In genomic region chr10:94371293-94371692, GRCm38 (mm10) we compare ENCODE assay signal across 16 mouse cellular contexts. TPM values are rescaled to one million over a fixed set of nuclear protein-coding genes. Genes with fewer than 3 reads are reported as not detected.
DNase-seq lines count a peak whose midpoint lies in the region; ATAC-seq and TF ChIP-seq lines count a peak whose summit lies in the region.
"Had no signal": no experiment of that assay in that cellular context is flagged by ENCODE, and none has a peak within 500 bp of the region (broad histone marks: within the 10 kb centered on the region; RNA-seq: fewer than 3 reads in every experiment).

No protein-coding gene starts in this region.

- H3K4me1 ChIP-seq in forebrain, postnatal 0 days (ENCODE audit: insufficient read depth): no peaks in the 10 kb centered on the region
- H3K4me1 ChIP-seq in forebrain, embryonic 11.5 days (replicated peaks; ENCODE audit: control insufficient read depth, insufficient read depth, low read length): no peaks in the 10 kb centered on the region
- peaks cover 0 to 3% of the 10 kb centered on the region in 2 experiments; a peak in 1 of 4 replicates for H3K4me1 ChIP-seq in liver, embryonic 14.5 days (replicated peaks; ENCODE audit: control insufficient read depth in 2 of 2, insufficient read depth in 2 of 2, low read length in 1 of 2)
- H3K4me1 ChIP-seq: embryonic facial prominence, embryonic 10.5 days; heart, embryonic 13.5 days; limb, embryonic 15.5 days had no signal

- no peaks in the 10 kb centered on the region for H3K27me3 ChIP-seq in forebrain, postnatal 0 days (ENCODE audit: insufficient read depth, low read length)
- H3K27me3 ChIP-seq in forebrain, embryonic 11.5 days (ENCODE audit: control insufficient read depth, insufficient read depth, low read length): no peaks in the 10 kb centered on the region
- no peaks in the 10 kb centered on the region for H3K27me3 ChIP-seq in liver, embryonic 14.5 days (ENCODE audit: control insufficient read depth, insufficient read depth, low read length)
- H3K27me3 ChIP-seq: heart, embryonic 13.5 days; limb, embryonic 15.5 days; neural tube, embryonic 12.5 days had no signal

- TF ChIP-seq CTCF in forebrain, postnatal 0 days (IDR thresholded peaks at IDR 0.05; ENCODE audit: low read depth): no peak
- no peak for TF ChIP-seq CTCF in liver, embryonic 14.5 days (IDR thresholded peaks at IDR 0.05; ENCODE audit: low read depth)

- H3K4me2 ChIP-seq in forebrain, postnatal 0 days (ENCODE audit: low read depth): no peak overlapping the region
- H3K4me2 ChIP-seq in forebrain, embryonic 11.5 days (ENCODE audit: low read depth, low read length, severe bottlenecking): no peak overlapping the region
- no peak overlapping the region for H3K4me2 ChIP-seq in liver, embryonic 14.5 days (ENCODE audit: low read depth)
- H3K4me2 ChIP-seq: heart, embryonic 13.5 days; limb, embryonic 15.5 days; neural tube, embryonic 12.5 days had no signal

- TF ChIP-seq EP300 in liver, embryonic 14.5 days (IDR thresholded peaks at IDR 0.05; ENCODE audit: low read depth): peak; percentile 66

- H3K9me3 ChIP-seq in forebrain, postnatal 0 days (ENCODE audit: low read length): no peaks in the 10 kb centered on the region
- H3K9me3 ChIP-seq in forebrain, embryonic 11.5 days (ENCODE audit: control insufficient read depth, low read length): no peaks in the 10 kb centered on the region
- H3K9me3 ChIP-seq in liver, embryonic 14.5 days (ENCODE audit: control insufficient read depth, low read length): no peaks in the 10 kb centered on the region
- H3K9me3 ChIP-seq: heart, embryonic 13.5 days; limb, embryonic 15.5 days; neural tube, embryonic 12.5 days had no signal

- H3K36me3 ChIP-seq in forebrain, postnatal 0 days (ENCODE audit: insufficient read depth): no peaks in the 10 kb centered on the region
- H3K36me3 ChIP-seq in forebrain, embryonic 11.5 days (ENCODE audit: control insufficient read depth, insufficient read depth, low read length): no peaks in the 10 kb centered on the region
- H3K36me3 ChIP-seq in liver, embryonic 14.5 days (replicated peaks; ENCODE audit: control insufficient read depth, insufficient read depth, low read depth): no peaks in the 10 kb centered on the region
- H3K36me3 ChIP-seq: embryonic facial prominence, embryonic 10.5 days; heart, embryonic 13.5 days; limb, embryonic 15.5 days; neural tube, embryonic 12.5 days had no signal

- ATAC-seq in forebrain, postnatal 0 days: peak; percentile 65
- ATAC-seq in forebrain, embryonic 11.5 days (replicated peaks; ENCODE audit: low FRiP score): no peak
- ATAC-seq in liver, embryonic 14.5 days (ENCODE audit: insufficient read depth): peak; percentile 60; the same call in 1 of the 2 replicates
- ATAC-seq: intestine, postnatal 0 days; midbrain, embryonic 16.5 days had no signal

- H3K27ac ChIP-seq in forebrain, postnatal 0 days (ENCODE audit: low read depth, low read length): no peak overlapping the region
- no peak overlapping the region for H3K27ac ChIP-seq in forebrain, embryonic 11.5 days (ENCODE audit: low read depth, low read length)
- H3K27ac ChIP-seq in liver, embryonic 14.5 days: no peak overlapping the region
- H3K27ac ChIP-seq: embryonic facial prominence, embryonic 10.5 days; heart, embryonic 13.5 days; kidney, postnatal 0 days; limb, embryonic 15.5 days; neural tube, embryonic 12.5 days had no signal

- 34% methylated on average over 2 of the region's 2 CpGs for WGBS in forebrain, postnatal 0 days
- 81% methylated on average over 2 of the region's 2 CpGs for WGBS in forebrain, embryonic 11.5 days
- WGBS in liver, embryonic 14.5 days (ENCODE audit: insufficient replicate concordance): 12% methylated on average over 2 of the region's 2 CpGs

- no peak overlapping the region for H3K9ac ChIP-seq in forebrain, postnatal 0 days
- H3K9ac ChIP-seq in forebrain, embryonic 11.5 days (ENCODE audit: low read length): no peak overlapping the region
- H3K9ac ChIP-seq in liver, embryonic 14.5 days (replicated peaks): no peak overlapping the region
- H3K9ac ChIP-seq: heart, embryonic 13.5 days; limb, embryonic 15.5 days; neural tube, embryonic 12.5 days had no signal

- peak; percentile 35 for DNase-seq in forebrain, postnatal 0 days
- no peak for DNase-seq in forebrain, embryonic 11.5 days (ENCODE audit: low spot score)
- DNase-seq in brain, adult 2 months (ENCODE audit: low read depth, low spot score): peak; percentile 49
- DNase-seq in cerebellum, adult 18-20 months: peak; percentile 35 to 40
- DNase-seq in liver, embryonic 14.5 days (ENCODE audit: low read depth in 3 of 3, low spot score in 3 of 3): no peak
- no peak for DNase-seq in urinary bladder, postnatal 14 days (ENCODE audit: low spot score)
- no peak for DNase-seq in lung, postnatal 25 days (ENCODE audit: low spot score)
- DNase-seq: heart, postnatal 4 days had no signal

- no peak overlapping the region for H3K4me3 ChIP-seq in forebrain, postnatal 0 days (ENCODE audit: low read depth, low read length)
- no peak overlapping the region for H3K4me3 ChIP-seq in forebrain, embryonic 11.5 days (ENCODE audit: low read depth, low read length)
- H3K4me3 ChIP-seq in liver, embryonic 14.5 days (ENCODE audit: insufficient read depth in 1 of 2, low read depth in 2 of 2, low read length in 2 of 2): no peak overlapping the region
- H3K4me3 ChIP-seq: embryonic facial prominence, embryonic 10.5 days; erythroblast, embryonic 14.5 days; heart, embryonic 13.5 days; limb, embryonic 15.5 days; neural tube, embryonic 12.5 days had no signal

RNA-seq across cellular contexts. Expression of gene Tmcc3, which starts 59.5 kb away (rescaled TPM):
- total RNA-seq in forebrain, postnatal 0 days (2014; rRNA removed): 5.5 and 7.5 TPM in 2 replicates
- 5.2 and 10.2 TPM in 2 replicates for polyA plus RNA-seq in forebrain, postnatal 0 days (2015; fragmentation: Nextera tagmentation; extraction: Ambion mirVana)
- 2.8 and 4.1 TPM in 2 replicates for polyA plus RNA-seq in forebrain, embryonic 11.5 days (2014; fragmentation: Nextera tagmentation; extraction: Ambion mirVana)
- 1.0 and 1.4 TPM in 2 replicates for polyA plus RNA-seq in liver, embryonic 14.5 days (2012; rRNA removed)
- polyA plus RNA-seq in liver, embryonic 14.5 days (2014; fragmentation: Nextera tagmentation; extraction: Ambion mirVana): 2.6 and 2.9 TPM in 2 replicates

Comparison
In these comparisons a context has a peak if more than half of its experiments do, and no peak if none do; other contexts are left out.
1. DNase-seq: peak in forebrain, postnatal 0 days (single experiment), brain, adult 2 months (single experiment) and cerebellum, adult 18-20 months (2 of 2); none in forebrain, embryonic 11.5 days (single experiment), liver, embryonic 14.5 days (0 of 3), urinary bladder, postnatal 14 days (single experiment) and lung, postnatal 25 days (single experiment).